Mouse (Mus musculus) gonadal fat pad, adult 2 months (tissue): ENCODE results near the gene Sclt1. TPM values are rescaled to one million over a fixed set of nuclear protein-coding genes. Genes with fewer than 3 reads are reported as not detected.

Experiments used
- DNase-seq: peaks from one replicate; pipeline ENCODE4 v3.0.0-alpha.2; 2012; ENCODE audit warnings: low read depth
- polyA plus RNA-seq: library from polyadenylated mRNA; depleted of rRNA; stranded (reverse); fragments of >200 nt; gene quantifications from 2 replicates; pipeline ENCODE4 v1.2.3, GENCODE M21; 2012

The Sclt1 gene
- polyA plus RNA-seq, 1 experiment, result 4.0 TPM

GRCm38 (mm10) chr3:41606330-41606664, 136.0 kb downstream of the Sclt1 start:
- no peak for DNase-seq

- DNase-seq, result no peak
Measured at GRCm38 (mm10) chr3:41605601-41606329, 136.5 kb downstream of the Sclt1 start.

GRCm38 (mm10) chr3:41604629-41605321, 137.5 kb downstream of the Sclt1 start:
- DNase-seq, result no peak

DNA sequence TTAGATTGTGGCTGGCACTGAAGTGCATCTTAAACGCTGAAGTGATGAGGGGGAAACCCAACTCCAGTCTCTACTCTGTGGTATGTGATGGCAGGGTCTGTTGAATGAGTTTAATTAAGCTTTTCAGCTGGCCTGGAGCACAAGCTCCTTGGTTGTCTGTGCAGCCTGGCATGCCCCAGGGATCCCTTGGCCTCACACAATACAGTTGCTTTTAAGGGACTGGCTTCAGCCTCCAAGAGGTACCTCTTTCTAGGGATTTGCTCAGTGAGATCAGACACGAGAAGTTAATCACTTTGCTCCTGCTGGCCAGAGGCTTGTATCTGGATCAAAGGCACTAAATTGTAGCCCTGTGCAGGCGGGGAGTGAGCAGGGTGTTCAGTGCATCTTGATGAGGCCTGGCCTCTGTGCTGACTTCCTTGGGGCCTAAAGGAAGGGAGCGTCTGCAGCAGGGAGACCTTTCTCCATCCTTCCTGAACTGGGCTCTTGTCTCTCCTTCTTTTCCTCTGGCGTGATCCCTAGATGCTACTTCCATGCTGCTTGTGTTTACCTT, 138.8 kb downstream of the Sclt1 start:
- no peak for DNase-seq

- no peak for DNase-seq
Measured at GRCm38 (mm10) chr3:41602933-41603332, 139.4 kb downstream of the Sclt1 start.

DNA sequence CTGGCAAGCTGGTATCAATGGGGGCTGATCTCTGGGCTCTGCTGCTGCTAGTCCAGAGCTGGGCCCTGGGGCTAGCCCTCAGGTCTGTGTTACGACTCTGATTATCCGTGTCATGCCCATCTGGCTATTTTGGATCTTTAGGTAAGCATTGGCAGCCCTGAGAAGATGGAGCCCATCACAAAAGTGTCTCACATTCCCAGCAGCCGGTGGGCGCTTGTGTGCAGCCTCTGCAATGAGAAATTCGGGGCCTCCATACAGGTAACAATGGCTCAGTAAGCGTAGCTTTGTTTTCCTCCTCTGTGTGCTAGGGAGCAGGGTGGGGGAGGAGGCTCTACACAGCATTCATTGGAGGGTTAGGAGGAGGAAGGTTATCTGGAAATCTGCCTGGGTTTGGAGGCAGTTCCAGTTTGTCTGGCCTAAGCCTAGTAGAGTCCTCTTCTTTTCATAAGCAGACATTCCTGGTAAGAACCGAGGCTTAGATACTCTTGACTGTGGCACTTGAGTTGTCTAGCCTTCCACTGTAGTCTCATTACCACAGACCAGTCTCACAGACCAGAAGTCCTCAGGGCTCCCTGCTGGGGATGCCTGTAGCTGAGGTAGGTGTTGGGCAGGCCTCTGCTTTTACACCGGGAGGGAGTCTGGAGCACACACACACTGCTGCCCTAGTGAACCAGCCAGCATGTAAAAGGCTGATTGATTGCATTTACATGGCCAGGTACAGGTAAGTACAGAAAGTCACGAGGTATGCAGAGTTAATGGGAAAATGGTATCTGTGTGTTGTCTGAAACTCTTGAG, 140.9 kb downstream of the Sclt1 start:
- DNase-seq, result no peak

DNA sequence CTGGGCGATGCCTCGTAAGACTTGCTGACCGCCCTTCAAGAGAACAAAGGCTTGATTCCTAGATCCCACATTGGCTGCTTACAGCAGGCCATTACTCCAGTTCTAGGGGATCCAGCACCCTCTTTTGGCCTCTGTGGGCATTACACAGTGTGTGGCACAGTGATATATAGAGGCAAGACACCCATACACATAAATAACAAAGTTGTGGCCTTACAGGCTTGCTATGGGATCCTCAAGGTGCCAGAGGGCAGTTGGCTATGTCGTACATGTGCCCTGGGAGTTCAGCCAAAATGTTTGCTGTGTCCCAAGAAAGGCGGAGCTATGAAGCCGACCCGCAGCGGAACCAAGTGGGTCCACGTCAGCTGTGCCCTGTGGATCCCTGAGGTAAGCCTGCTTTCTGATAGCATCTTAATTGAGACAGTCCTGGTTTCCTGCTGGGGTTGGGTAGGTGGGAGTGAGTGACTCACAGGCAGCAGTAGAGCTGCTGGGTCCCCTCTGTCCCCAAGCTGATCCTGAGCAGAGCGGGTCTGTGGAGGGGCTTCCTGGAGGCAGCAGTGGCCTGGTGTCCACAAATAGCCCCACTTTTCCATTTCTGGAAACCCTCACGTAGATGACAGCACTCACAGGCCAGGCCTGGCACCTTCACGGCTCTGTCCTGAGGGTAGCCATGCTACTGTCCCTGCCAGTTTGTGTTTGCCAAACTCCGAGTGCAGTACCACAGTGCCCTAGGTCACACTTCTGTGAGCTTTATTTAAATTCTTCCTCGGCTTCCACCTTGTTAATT, 142.3 kb downstream of the Sclt1 start:
- no peak for DNase-seq

- DNase-seq, result no peak
Measured at GRCm38 (mm10) chr3:41599226-41599625, 143.1 kb downstream of the Sclt1 start.

GRCm38 (mm10) chr3:41598412-41598811, 143.9 kb downstream of the Sclt1 start:
- no peak for DNase-seq

GRCm38 (mm10) chr3:41597036-41597435, 145.3 kb downstream of the Sclt1 start:
- DNase-seq, result no peak

- no peak for DNase-seq
Measured at GRCm38 (mm10) chr3:41595010-41595409, 147.3 kb downstream of the Sclt1 start.

DNA sequence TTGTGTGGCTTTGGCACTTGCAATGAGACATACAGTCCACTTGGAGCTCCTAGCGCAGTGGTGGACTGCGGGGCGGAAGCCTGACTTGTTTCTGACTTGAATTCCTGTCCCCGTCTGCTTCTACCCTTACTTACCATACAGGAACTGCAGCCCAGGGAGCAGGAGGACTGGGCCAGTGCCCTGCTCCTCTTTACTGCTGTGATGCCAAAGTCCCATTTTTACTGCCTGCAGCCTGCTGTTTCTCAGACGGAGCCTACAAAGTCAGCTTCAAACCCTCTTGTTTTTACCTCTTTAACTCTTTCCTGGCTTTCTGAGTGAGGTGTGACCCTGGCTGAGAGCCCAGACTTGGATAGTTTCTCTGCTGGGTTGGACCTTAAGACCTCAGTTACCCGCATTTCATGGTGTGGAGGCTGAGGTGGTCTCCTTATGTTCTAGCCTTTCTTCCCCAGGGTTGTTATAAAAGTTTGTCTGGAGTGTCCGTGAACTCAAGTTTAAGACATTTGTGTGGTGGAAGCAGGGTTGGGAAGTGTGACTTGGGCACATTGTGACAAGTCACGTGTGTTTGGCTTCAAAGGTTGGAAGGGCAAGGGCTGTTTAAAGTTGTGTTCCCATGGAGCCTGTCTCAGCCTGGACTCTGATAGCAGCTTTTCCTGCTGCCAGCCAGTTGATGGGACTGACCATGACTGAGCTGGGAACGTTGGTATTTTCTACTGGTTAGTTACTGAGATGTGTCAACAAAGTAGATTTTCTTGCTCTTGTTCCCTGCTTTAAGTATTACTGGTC, 148.0 kb downstream of the Sclt1 start:
- DNase-seq, result no peak

DNA sequence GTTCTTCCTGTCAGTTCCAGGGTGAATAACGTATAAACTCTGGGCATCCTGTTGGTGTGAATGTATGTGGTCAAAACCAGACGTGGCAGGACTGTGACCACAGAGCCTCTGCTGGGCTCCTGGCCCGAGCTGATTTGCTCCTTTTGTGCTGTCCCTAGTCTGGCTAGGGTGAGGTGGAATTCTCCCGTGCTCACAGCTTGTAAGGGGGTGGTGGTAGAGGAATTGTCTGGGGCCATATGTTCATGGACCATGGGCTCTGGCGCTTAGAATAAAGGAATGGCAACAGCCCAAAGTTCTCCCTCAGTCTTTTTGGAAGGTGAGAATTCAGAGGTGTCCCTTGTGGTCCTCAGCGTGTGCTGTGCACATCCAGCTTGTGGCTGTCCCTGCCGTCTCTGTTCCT, 149.5 kb downstream of the Sclt1 start:
- no peak for DNase-seq

DNA sequence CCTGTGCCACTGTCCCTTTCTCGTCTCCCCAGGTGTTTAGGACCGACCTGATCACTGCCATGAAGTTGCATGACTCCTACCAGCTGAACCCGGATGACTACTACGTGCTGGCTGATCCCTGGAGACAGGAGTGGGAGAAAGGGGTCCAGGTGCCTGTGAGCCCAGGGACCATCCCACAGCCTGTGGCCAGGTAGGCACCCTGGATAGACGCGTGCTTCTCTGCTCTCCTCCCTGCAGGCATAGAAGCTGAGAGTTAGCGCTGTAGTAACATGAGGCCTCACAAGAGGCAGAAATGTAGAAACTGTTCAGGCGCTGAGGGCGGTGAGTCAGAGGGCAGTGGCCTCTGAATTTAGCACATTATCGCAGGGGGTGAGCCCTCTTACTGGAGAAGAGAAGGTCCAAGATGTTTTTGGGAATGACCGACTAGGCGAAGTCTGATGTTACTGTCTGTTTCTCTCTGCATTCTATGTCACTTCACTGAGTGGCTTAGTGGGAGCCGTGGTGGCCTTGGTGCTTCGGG, 150.6 kb downstream of the Sclt1 start:
- DNase-seq, result no peak

DNA sequence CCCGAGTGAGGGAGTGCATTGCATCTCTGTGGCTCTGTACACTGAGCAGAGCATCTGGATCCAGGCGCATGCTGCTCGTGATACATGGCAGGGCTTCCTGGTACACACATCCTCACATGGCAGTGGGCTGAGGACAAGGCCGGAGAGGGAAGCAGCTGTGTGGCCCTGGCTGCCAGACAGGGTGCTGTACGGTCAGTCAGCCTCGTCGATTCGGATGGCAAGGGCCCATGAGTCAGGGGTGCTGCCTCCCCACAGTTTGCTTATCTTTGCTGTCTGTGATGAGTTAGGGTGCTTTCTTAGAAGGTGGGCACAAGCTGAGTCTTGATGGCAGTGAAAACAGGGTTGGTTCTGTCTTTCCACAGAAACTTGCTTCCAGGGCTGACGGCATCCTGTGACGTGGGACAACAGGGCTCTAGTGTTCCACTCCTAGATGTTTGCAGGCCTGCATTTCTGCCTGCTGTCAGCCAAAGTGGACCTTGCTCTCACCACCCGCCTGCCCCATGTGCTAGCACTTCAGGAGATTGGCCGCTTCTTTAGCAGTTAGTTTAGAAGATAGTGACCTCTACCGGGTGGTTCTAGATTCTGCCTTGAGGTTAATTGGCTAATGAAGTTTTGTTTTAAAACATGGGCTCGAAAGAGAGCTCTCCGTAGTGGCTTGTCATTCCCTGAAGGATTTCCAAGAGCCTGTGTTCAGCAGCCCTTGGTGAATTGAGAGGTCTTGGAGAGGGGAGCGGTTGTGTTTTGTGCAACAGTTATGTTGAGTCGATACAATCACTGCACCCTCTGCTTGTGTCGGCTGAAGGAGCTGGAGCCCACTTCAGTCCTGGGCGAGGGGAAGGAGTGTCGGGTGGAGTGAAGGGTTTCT, 151.4 kb downstream of the Sclt1 start:
- no peak for DNase-seq

DNA sequence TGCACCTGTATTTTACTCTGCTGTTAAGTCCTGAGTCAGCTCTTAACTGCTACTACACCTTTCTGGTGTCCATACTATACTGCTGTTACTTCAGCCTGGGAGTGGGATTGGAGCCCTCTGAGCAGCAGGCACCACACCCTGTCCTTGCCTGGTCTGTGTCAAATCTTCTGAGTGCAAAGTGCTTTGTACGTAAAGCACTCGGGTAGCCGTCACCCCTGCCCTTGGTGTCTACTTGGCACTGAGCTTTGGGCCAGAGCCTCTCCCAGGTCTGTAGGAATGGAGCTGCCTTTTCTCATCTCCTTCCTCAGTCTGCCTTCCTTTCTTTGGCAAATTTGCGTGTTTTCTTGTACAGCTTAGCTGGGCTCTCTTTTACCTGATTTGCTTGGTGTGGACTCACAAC, 152.3 kb downstream of the Sclt1 start:
- DNase-seq, result no peak

GRCm38 (mm10) chr3:41589246-41589914, 152.9 kb downstream of the Sclt1 start:
- DNase-seq, result no peak

DNA sequence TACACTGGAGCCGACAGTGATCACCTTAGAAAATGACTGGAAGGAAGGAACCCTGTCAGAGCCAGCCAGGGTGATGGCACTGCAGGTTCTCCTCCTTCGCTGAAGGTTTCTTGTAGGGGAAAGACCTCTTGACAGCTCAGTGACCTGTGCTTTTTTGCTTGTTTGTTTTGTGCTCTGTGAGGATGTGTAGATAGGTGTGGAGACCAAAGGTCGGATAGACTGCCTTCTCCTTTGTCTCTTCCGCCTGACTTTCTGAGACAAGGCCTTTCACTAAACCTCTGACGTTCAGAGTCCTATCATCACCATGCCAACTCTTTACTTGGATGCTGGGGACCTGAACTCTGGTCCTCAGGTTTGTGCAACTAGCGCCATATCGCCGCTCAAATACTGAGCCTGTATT, 153.8 kb downstream of the Sclt1 start:
- no peak for DNase-seq

DNA sequence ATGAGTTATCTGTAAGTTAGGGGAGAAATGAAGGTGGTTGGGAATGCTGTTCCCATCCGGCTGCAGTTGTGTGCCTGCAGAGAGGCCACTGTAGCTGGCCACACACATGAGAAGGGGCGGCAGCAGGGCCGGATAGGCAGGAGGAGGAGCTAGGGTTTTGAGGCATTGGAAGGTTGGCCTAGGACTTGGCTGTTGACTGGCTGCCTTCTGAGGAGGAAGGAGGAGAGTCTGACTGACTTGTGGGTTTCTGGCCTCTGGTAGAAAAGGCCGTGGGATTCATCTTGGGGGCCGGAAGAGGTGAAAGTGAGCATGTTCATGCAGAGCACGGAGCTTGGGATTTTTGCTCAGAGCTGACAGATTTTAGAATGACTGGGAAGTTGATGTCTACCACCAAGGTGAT, 154.7 kb downstream of the Sclt1 start:
- DNase-seq, result no peak
